Mouse (Mus musculus) embryonic facial prominence, embryonic 14.5 days (tissue): ENCODE data around the gene Brwd3. TPM values are rescaled to one million over a fixed set of nuclear protein-coding genes. Genes with fewer than 3 reads are reported as not detected.

Source experiments
- ATAC-seq: fragments of 200-750 bp; cut with Nextera tagmentation; 2 replicates; pipeline ENCODE4 v1.8.0; 2017; ENCODE audit warnings: low read depth, moderate number of reproducible peaks, moderate TSS enrichment
- DNase-seq: peaks from one replicate; pipeline ENCODE4 v3.0.0-alpha.2; 2015; ENCODE audit warnings: low spot score
- H3K27ac ChIP-seq: fragments of 300-500 bp; sonication (generic); replicated peaks from 2 replicates; pipeline ENCODE4 v1.5.1; 2014; ENCODE audit warnings: low read depth, mild to moderate bottlenecking, low read length, moderate library complexity
- H3K27me3 ChIP-seq: fragments of 300-500 bp; sonication (generic); replicated peaks from 2 replicates; pipeline ENCODE4 v1.6.1; 2014; ENCODE audit warnings: low read length; ENCODE audit not compliant: control insufficient read depth, insufficient read depth
- H3K36me3 ChIP-seq: fragments of 300-500 bp; sonication (generic); 2 replicates; pipeline ENCODE4 v1.6.1; 2014; ENCODE audit warnings: low read length, mixed read lengths; ENCODE audit not compliant: control insufficient read depth, insufficient read depth
- H3K4me1 ChIP-seq: fragments of 300-500 bp; sonication (generic); 2 replicates; pipeline ENCODE4 v1.6.1; 2014; ENCODE audit warnings: antibody characterized with exemption, low read length; ENCODE audit not compliant: control insufficient read depth, insufficient read depth
- H3K4me2 ChIP-seq: fragments of 300-500 bp; sonication (generic); 2 replicates; pipeline ENCODE4 v1.6.1; 2014; ENCODE audit warnings: low read depth, mild to moderate bottlenecking, low read length, moderate library complexity, mixed read lengths
- H3K4me3 ChIP-seq: fragments of 300-500 bp; sonication (generic); 2 replicates; pipeline ENCODE4 v1.5.1; 2014; ENCODE audit warnings: low read depth, mild to moderate bottlenecking, low read length
- H3K9ac ChIP-seq: fragments of 300-500 bp; sonication (generic); 2 replicates; pipeline ENCODE4 v1.6.1; 2014; ENCODE audit warnings: low read depth, mild to moderate bottlenecking, low read length, moderate library complexity, mixed read lengths
- H3K9me3 ChIP-seq: fragments of 300-500 bp; sonication (generic); 2 replicates; pipeline ENCODE4 v1.6.1; 2016; ENCODE audit warnings: low read length; ENCODE audit not compliant: control insufficient read depth
- WGBS: fragments of 180-500 bp; shearing (Covaris S2); extraction: QIAGEN DNeasy Blood & Tissue Kit; methylation state at CpG from one replicate; pipeline ENCODE4 v1.1.7; 2014; 5-methylcytosine and 5-hydroxymethylcytosine counted together
- polyA plus RNA-seq: library from polyadenylated mRNA; unstranded; fragments of >200 nt; fragmentation: Nextera tagmentation; extraction: Ambion mirVana; gene quantifications from 2 replicates; pipeline ENCODE4 v1.2.1, GENCODE M21; 2014

Gene Brwd3
- polyA plus RNA-seq, 1 experiment from 2014 or later, result 3.3 TPM

DNA sequence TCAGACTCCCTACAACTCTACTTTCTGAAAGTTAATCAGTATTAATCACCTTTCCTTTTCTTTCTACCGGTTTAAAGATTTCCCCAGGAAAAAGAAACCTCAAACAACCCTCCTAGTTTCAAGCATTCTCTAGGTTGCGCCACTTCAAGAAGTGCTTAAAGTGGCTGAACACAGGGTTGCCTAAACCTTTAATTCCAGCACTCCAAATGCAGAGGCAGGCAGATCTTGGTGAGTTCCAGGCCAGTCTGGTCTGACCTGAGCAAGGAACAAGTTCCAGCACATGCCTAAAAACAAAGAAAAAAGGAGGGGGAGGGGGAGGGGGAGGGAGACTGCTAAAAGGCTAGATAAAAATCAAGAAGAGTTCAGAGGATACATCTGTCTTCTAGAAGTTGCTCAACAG, 6.1 kb downstream of the Brwd3 start:
- DNase-seq, result no peak
- H3K27ac ChIP-seq, result no peak overlapping the region
- H3K9ac ChIP-seq, result no peak overlapping the region
- H3K9me3 ChIP-seq, result no peaks in the 10 kb centered on the region
- no peak overlapping the region for H3K4me3 ChIP-seq
- no peak overlapping the region for H3K4me2 ChIP-seq
- H3K36me3 ChIP-seq, result peaks cover 8% of the 10 kb centered on the region; the same call in 1 of the 2 replicates
- H3K4me1 ChIP-seq, result no peaks in the 10 kb centered on the region
- 79% methylated on average over 2 of the region's 2 CpGs for WGBS
- no peaks in the 10 kb centered on the region for H3K27me3 ChIP-seq
- ATAC-seq, result no peak

DNA sequence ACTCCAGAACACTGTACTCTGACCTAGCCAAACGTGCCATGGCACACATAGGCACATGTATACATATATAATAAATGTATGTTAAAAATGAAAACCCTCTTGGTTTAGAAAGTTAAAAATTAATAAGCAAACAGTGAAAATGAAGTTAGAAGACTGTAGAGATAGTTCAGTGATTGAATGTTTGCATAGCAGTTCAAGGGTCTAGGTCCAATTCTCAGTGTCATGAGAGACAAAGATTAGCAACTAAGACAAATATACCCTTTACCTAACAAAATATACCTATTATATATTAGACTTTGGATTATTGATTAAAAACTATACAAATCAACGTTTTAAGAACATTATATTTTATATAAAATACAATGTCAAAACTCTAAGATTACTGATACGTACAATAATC, 36.9 kb downstream of the Brwd3 start:
- Histone ChIP-seq H3K36me3 (no peaks in the 10 kb centered on the region), H3K27me3 (no peaks in the 10 kb centered on the region), H3K4me3 (no peak overlapping the region), H3K27ac (no peak overlapping the region), H3K9ac (no peak overlapping the region), H3K9me3 (no peaks in the 10 kb centered on the region), H3K4me1 (no peaks in the 10 kb centered on the region), H3K4me2 (no peak overlapping the region)
- ATAC-seq (no peak), DNase-seq (no peak)
- 82% methylated on average over 3 of the region's 3 CpGs for WGBS

DNA sequence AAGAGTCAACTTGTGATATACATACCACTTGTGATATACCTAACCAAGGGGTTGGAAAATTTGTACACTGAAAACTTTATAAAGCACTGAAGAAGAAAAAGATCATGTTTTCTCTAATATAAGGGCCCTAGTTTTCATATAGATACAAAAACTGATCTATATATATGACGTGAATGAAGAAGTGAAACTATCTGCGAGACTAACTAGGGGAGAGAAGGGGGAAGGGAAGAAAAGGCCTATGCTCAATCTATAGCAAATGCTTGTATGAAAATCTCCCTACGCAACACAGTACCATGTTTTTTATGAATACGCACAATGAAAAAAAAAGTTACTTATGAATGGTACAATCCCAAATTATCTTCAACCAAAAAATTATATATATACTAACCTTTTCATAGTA, 50.4 kb downstream of the Brwd3 start:
- Histone ChIP-seq H3K4me3 (no peak overlapping the region), H3K4me2 (no peak overlapping the region), H3K9ac (no peak overlapping the region), H3K27ac (no peak overlapping the region), H3K27me3 (no peaks in the 10 kb centered on the region), H3K9me3 (no peaks in the 10 kb centered on the region), H3K4me1 (no peaks in the 10 kb centered on the region), H3K36me3 (no peaks in the 10 kb centered on the region)
- ATAC-seq (no peak), DNase-seq (no peak)
- WGBS, result 89% methylated on average over 4 of the region's 4 CpGs

DNA sequence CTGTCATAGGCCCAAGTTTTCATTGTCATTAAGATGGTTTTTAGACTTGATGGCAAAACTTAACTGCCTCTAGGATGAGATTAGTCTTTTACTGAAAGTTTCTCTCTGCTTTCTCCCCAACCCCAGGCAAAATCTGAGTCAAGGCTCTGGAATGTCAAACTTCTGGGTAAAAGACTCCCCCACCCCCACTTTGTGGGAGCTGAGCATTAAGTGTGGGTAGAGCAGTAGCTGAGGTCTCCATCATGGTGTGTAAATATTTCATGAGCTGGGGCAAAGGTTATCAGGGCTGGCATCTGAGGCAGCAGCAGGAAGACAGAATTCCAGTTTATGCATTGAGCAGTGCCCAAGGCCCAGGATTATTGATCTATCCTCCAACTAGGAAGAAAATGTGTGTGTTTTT, 102.4 kb downstream of the Brwd3 start:
- Histone ChIP-seq H3K4me3 (no peak overlapping the region), H3K27ac (no peak overlapping the region), H3K27me3 (no peaks in the 10 kb centered on the region), H3K36me3 (no peaks in the 10 kb centered on the region), H3K9me3 (no peaks in the 10 kb centered on the region), H3K4me2 (no peak overlapping the region), H3K9ac (no peak overlapping the region), H3K4me1 (no peaks in the 10 kb centered on the region)
- ATAC-seq (no peak), DNase-seq (no peak)

DNA sequence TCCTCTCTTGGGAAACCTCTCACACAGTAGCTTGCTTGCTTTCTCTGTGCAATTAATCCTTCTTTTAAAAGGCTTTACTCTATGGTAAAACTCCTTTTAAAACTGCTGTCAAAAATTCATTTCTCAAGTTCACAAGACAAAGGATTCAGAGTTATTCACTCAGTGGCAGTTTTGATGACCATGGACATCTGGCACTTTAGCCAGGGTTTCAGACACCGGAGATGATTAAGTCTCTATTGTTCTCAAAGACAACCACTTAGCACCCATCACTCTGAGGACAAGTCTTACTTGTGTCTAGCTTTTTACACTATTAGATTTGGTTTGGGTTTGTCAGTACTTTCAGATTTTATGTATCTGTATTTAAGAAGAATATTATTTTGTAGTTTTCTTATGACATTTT, 104.6 kb downstream of the Brwd3 start:
- H3K4me1 ChIP-seq, result no peaks in the 10 kb centered on the region
- H3K27ac ChIP-seq, result no peak overlapping the region
- no peak overlapping the region for H3K4me2 ChIP-seq
- 79% methylated on average over 1 of the region's 1 CpGs for WGBS
- no peaks in the 10 kb centered on the region for H3K27me3 ChIP-seq
- ATAC-seq (no peak), DNase-seq (peak; percentile 22)
- H3K9ac ChIP-seq, result no peak overlapping the region
- no peaks in the 10 kb centered on the region for H3K9me3 ChIP-seq
- H3K4me3 ChIP-seq, result no peak overlapping the region
- no peaks in the 10 kb centered on the region for H3K36me3 ChIP-seq

DNA sequence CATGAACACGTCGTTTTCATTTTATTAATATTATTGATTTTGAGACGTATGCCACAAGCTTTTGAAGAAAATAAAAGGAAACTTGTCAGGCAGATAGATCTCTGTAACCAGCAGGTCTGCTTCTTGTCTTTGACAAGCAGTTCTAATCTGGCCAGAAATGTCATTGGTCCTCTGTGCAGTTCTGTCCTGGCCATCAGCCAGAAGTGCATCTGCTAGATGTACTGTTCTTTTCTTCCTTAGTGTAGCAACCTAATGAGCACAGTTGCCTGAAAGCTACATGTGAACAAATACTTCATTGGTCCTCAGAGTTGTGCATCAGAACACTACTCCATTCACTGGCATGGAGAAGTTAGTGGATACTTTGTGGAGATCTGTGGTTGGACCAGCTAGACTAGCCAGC, 105.1 kb downstream of the Brwd3 start:
- no peaks in the 10 kb centered on the region for H3K4me1 ChIP-seq
- peak; percentile 33; the same call in 1 of the 2 replicates for ATAC-seq
- WGBS, result 67% methylated on average over 3 of the region's 3 CpGs
- H3K9ac ChIP-seq, result no peak overlapping the region
- H3K9me3 ChIP-seq, result no peaks in the 10 kb centered on the region
- no peaks in the 10 kb centered on the region for H3K36me3 ChIP-seq
- peak; percentile 24 for DNase-seq
- H3K4me2 ChIP-seq, result no peak overlapping the region
- H3K27me3 ChIP-seq, result no peaks in the 10 kb centered on the region
- H3K4me3 ChIP-seq, result no peak overlapping the region
- H3K27ac ChIP-seq, result no peak overlapping the region

DNA sequence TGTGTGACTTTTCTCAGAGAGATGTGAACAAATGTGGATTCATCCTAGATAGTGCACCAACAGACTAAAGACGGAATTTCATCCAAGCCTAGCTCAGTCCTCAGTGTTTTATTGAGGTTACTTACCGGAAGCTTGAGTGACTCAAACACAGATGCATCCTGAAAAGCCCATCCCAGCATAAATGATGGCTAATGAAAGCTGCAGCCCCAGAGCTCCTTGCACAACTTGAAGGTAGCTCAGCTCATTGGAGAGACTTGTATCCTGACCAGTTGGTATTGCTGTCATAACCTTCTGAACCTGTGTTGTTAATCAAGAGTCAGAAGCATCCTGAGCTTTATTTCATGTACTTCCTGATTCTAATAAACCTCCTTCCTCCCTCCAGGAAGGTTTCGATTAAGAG, 105.8 kb downstream of the Brwd3 start:
- ATAC-seq, result no peak
- Histone ChIP-seq H3K4me3 (no peak overlapping the region), H3K9me3 (no peaks in the 10 kb centered on the region), H3K27me3 (no peaks in the 10 kb centered on the region), H3K4me2 (no peak overlapping the region), H3K36me3 (no peaks in the 10 kb centered on the region), H3K4me1 (no peaks in the 10 kb centered on the region), H3K9ac (no peak overlapping the region), H3K27ac (no peak overlapping the region)
- 72% methylated on average over 3 of the region's 3 CpGs for WGBS
- no peak for DNase-seq

DNA sequence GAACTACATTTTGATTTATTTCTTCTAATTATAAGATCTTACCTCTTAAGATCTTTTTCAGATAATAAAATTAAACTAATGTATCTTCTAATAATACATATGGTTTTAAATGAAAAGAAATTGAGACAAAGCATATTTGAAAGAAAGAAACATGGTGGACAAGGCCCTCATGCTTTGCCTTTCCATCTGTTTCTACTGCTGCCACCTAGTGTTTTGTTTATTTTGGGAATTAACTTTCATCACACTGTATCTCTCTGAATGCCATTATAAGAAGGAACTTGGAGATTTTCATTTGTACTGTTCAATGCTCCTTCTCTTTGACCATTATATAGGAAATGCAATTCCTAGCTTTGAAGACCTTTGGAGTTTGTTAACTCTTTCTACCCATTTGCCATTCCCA, 109.9 kb downstream of the Brwd3 start:
- Histone ChIP-seq H3K27me3 (no peaks in the 10 kb centered on the region), H3K9ac (no peak overlapping the region), H3K4me2 (no peak overlapping the region), H3K9me3 (no peaks in the 10 kb centered on the region), H3K4me3 (no peak overlapping the region), H3K36me3 (no peaks in the 10 kb centered on the region), H3K4me1 (no peaks in the 10 kb centered on the region), H3K27ac (no peak overlapping the region)
- no peak for DNase-seq
- no peak for ATAC-seq

DNA sequence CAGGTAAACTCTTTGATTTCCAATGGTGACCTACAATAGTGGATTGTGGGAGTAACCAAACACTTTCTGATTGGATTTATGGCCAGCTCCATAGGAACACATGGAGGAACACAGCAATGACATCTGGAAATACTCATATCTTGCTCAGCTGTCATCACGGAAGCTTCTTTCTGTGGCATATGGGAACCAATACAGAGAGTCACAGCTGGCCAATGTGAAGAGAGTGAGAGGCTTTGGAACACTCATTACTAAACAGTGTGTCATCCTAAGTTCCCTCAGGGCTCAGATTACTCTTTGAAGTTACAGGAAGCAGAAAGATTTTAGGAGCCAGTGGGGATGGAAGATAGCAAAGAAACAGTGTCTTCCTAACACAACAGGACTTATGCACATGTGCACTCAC, 111.7 kb downstream of the Brwd3 start:
- no peak overlapping the region for H3K9ac ChIP-seq
- peak; percentile 15 for DNase-seq
- 91% methylated on average over 1 of the region's 1 CpGs for WGBS
- H3K4me3 ChIP-seq, result no peak overlapping the region
- H3K27ac ChIP-seq, result no peak overlapping the region
- H3K36me3 ChIP-seq, result no peaks in the 10 kb centered on the region
- ATAC-seq, result no peak
- no peaks in the 10 kb centered on the region for H3K9me3 ChIP-seq
- no peaks in the 10 kb centered on the region for H3K27me3 ChIP-seq
- H3K4me2 ChIP-seq, result no peak overlapping the region
- H3K4me1 ChIP-seq, result no peaks in the 10 kb centered on the region
